Mouse (Mus musculus) midbrain, postnatal 0 days (tissue): ENCODE measurements at regions not wholly inside any gene's neighbourhood (a gene's known extent, or its start where the extent isn't known, plus 50 kb on each side); places are given as distances from the start of the nearest gene placed in this dataset.
"Not testable (repeated sequence)": the region's sequence is repeated elsewhere in the genome, so short reads cannot be mapped to it uniquely, and the experiment has no call there.

ENCODE experiments used
- ATAC-seq: fragments of 200-750 bp; cut with Nextera tagmentation; 2 replicates; pipeline ENCODE4 v1.8.0; 2017; ENCODE audit warnings: moderate number of reproducible peaks, mild to moderate bottlenecking, moderate TSS enrichment, moderate library complexity; ENCODE audit not compliant: low FRiP score
- DNase-seq: peaks from one replicate; pipeline ENCODE4 v3.0.0-alpha.2; 2015; ENCODE audit warnings: low spot score
- H3K27ac ChIP-seq: fragments of 300-500 bp; sonication (generic); 2 replicates; pipeline ENCODE4 v1.5.1; 2014; ENCODE audit warnings: low read depth, mild to moderate bottlenecking, low read length, mixed read lengths
- H3K27me3 ChIP-seq: fragments of 300-500 bp; sonication (generic); 2 replicates; pipeline ENCODE4 v1.6.1; 2014; ENCODE audit warnings: low read length, control low read depth, mixed read lengths; ENCODE audit not compliant: insufficient read depth
- H3K36me3 ChIP-seq: fragments of 300-500 bp; sonication (generic); 2 replicates; pipeline ENCODE4 v1.6.1; 2014; ENCODE audit warnings: low read length, control low read depth, mixed read lengths; ENCODE audit not compliant: insufficient read depth
- H3K4me1 ChIP-seq: fragments of 300-500 bp; sonication (generic); 2 replicates; pipeline ENCODE4 v1.6.1; 2014; ENCODE audit warnings: mild to moderate bottlenecking, control low read depth, antibody characterized with exemption, low read length, mixed read lengths; ENCODE audit not compliant: insufficient read depth
- H3K4me2 ChIP-seq: fragments of 300-500 bp; sonication (generic); 2 replicates; pipeline ENCODE4 v1.6.1; 2014; ENCODE audit warnings: low read depth, mild to moderate bottlenecking, low read length, mixed read lengths; ENCODE audit not compliant: poor library complexity, severe bottlenecking
- H3K4me3 ChIP-seq: fragments of 300-500 bp; sonication (generic); 2 replicates; pipeline ENCODE4 v1.5.1; 2014; ENCODE audit warnings: low read depth, mild to moderate bottlenecking, low read length, moderate library complexity
- H3K9ac ChIP-seq: fragments of 300-500 bp; sonication (generic); replicated peaks from 2 replicates; pipeline ENCODE4 v1.6.1; 2014; ENCODE audit warnings: mild to moderate bottlenecking, low read length, moderate library complexity, mixed read lengths; ENCODE audit not compliant: poor library complexity, severe bottlenecking
- H3K9me3 ChIP-seq: fragments of 300-500 bp; sonication (generic); 2 replicates; pipeline ENCODE4 v1.6.1; 2016; ENCODE audit warnings: low read length, control low read depth
- CTCF ChIP-seq: IDR thresholded peaks from 2 replicates; pipeline ENCODE4 v1.5.1; 2016; ENCODE audit warnings: antibody characterized with exemption, mild to moderate bottlenecking
- WGBS: fragments of 180-500 bp; shearing (Covaris S2); extraction: QIAGEN DNeasy Blood & Tissue Kit; methylation state at CpG from one replicate; pipeline ENCODE4 v1.1.7; 2014; 5-methylcytosine and 5-hydroxymethylcytosine counted together

- H3K9ac ChIP-seq, result no peak overlapping the region
- H3K4me3 ChIP-seq, result no peak overlapping the region
- peaks cover 11% of the 10 kb centered on the region; the same call in 1 of the 2 replicates for H3K9me3 ChIP-seq
- ATAC-seq, result no peak
- DNase-seq, result no peak
- no peaks in the 10 kb centered on the region for H3K36me3 ChIP-seq
- H3K27me3 ChIP-seq, result no peaks in the 10 kb centered on the region
- no peak overlapping the region for H3K27ac ChIP-seq
- H3K4me1 ChIP-seq, result no peaks in the 10 kb centered on the region
- no peak overlapping the region for H3K4me2 ChIP-seq
- no peak for TF ChIP-seq CTCF
- WGBS, result 81% methylated on average over 3 of the region's 3 CpGs
These were observed 196.4 kb upstream of the Gdi2 start for GRCm38 (mm10) chr13:3341416-3341815.

- no peak for TF ChIP-seq CTCF
- DNase-seq (no peak), ATAC-seq (no peak)
- Histone ChIP-seq H3K27me3 (no peaks in the 10 kb centered on the region), H3K9me3 (peaks cover 7% of the 10 kb centered on the region; the same call in 1 of the 2 replicates), H3K27ac (no peak overlapping the region), H3K36me3 (no peaks in the 10 kb centered on the region), H3K4me1 (no peaks in the 10 kb centered on the region), H3K9ac (no peak overlapping the region), H3K4me3 (no peak overlapping the region), H3K4me2 (no peak overlapping the region)
- 90% methylated on average over 5 of the region's 5 CpGs for WGBS
These were observed 194.3 kb upstream of the Gdi2 start for GRCm38 (mm10) chr13:3343611-3344010.

- DNase-seq, H3K27ac ChIP-seq, H3K36me3 ChIP-seq, ATAC-seq, H3K9me3 ChIP-seq, H3K4me1 ChIP-seq, H3K4me3 ChIP-seq, H3K9ac ChIP-seq, H3K4me2 ChIP-seq: not testable (repeated sequence)
- peaks cover 22% of the 10 kb centered on the region for H3K27me3 ChIP-seq
These were observed 183.0 kb upstream of the Gdi2 start for GRCm38 (mm10) chr13:3354912-3355311.

- Histone ChIP-seq H3K27ac (no peak overlapping the region), H3K27me3 (peaks cover 33% of the 10 kb centered on the region), H3K36me3 (no peaks in the 10 kb centered on the region), H3K4me1 (0 out of 2 replicates have a peak, but pooled peaks cover 3% of the 10 kb centered on the region), H3K9ac (no peak overlapping the region), H3K4me3 (peak overlapping the region; percentile 47), H3K4me2 (peak overlapping the region; percentile 94), H3K9me3 (no peaks in the 10 kb centered on the region)
- DNase-seq (no peak), ATAC-seq (0 out of 2 replicates have a peak, but pooled peaks have one; percentile 27)
- 1% methylated on average over 45 of the region's 45 CpGs for WGBS
- no peak for TF ChIP-seq CTCF
These were observed 179.7 kb upstream of the Gdi2 start for GRCm38 (mm10) chr13:3358079-3358608.

- ATAC-seq (peak; percentile 5; the same call in 1 of the 2 replicates), DNase-seq (peak; percentile 38)
- Histone ChIP-seq H3K9me3 (no peaks in the 10 kb centered on the region), H3K36me3 (no peaks in the 10 kb centered on the region), H3K27me3 (peaks cover 33% of the 10 kb centered on the region), H3K27ac (no peak overlapping the region), H3K4me2 (peak overlapping the region; percentile 94), H3K9ac (no peak overlapping the region), H3K4me3 (peak overlapping the region; percentile 47), H3K4me1 (0 out of 2 replicates have a peak, but pooled peaks cover 3% of the 10 kb centered on the region)
- under 1% methylated on average over 41 of the region's 41 CpGs for WGBS
- TF ChIP-seq CTCF, result no peak
These were observed 178.7 kb upstream of the Gdi2 start for GRCm38 (mm10) chr13:3358996-3359750.

- H3K4me1 ChIP-seq, H3K9ac ChIP-seq, H3K27ac ChIP-seq, H3K9me3 ChIP-seq, H3K36me3 ChIP-seq, DNase-seq, ATAC-seq: not testable (repeated sequence)
- Histone ChIP-seq H3K4me3 (peak overlapping the region; percentile 47), H3K4me2 (peak overlapping the region; percentile 94), H3K27me3 (peaks cover 33% of the 10 kb centered on the region)
- under 1% methylated on average over 35 of the region's 35 CpGs for WGBS
These were observed 178.1 kb upstream of the Gdi2 start for GRCm38 (mm10) chr13:3359751-3360260.
